Mouse (Mus musculus) hindbrain, embryonic 11.5 days (tissue): ENCODE data around the gene Ccdc182. TPM values are rescaled to one million over a fixed set of nuclear protein-coding genes. Genes with fewer than 3 reads are reported as not detected.
A peak's percentile ranks its signal among the peaks of the same experiment; 100 is the strongest.

ENCODE experiments used
- ATAC-seq: fragments of 200-750 bp; cut with Nextera tagmentation; 2 replicates; pipeline ENCODE4 v1.8.0; 2017; ENCODE audit warnings: mild to moderate bottlenecking, moderate TSS enrichment, moderate library complexity; ENCODE audit not compliant: low FRiP score
- DNase-seq: peaks from one replicate; pipeline ENCODE4 v3.0.0-alpha.2; 2015; ENCODE audit warnings: low spot score
- H3K27ac ChIP-seq: fragments of 300-500 bp; sonication (generic); 2 replicates; pipeline ENCODE4 v1.5.1; 2014; ENCODE audit warnings: mild to moderate bottlenecking, low read depth, low read length
- H3K27me3 ChIP-seq: fragments of 300-500 bp; sonication (generic); 2 replicates; pipeline ENCODE4 v1.6.1; 2014; ENCODE audit warnings: mild to moderate bottlenecking, low read length, moderate library complexity, mixed read lengths; ENCODE audit not compliant: control insufficient read depth, insufficient read depth
- H3K36me3 ChIP-seq: fragments of 300-500 bp; sonication (generic); 2 replicates; pipeline ENCODE4 v1.6.1; 2014; ENCODE audit warnings: mild to moderate bottlenecking, low read length, moderate library complexity, mixed read lengths; ENCODE audit not compliant: control insufficient read depth, insufficient read depth
- H3K4me1 ChIP-seq: fragments of 300-500 bp; sonication (generic); replicated peaks from 2 replicates; pipeline ENCODE4 v1.6.1; 2014; ENCODE audit warnings: low read length, mixed read lengths; ENCODE audit not compliant: control insufficient read depth, insufficient read depth
- H3K4me2 ChIP-seq: fragments of 300-500 bp; sonication (generic); replicated peaks from 2 replicates; pipeline ENCODE4 v1.6.1; 2014; ENCODE audit warnings: mild to moderate bottlenecking, low read depth, low read length
- H3K4me3 ChIP-seq: fragments of 300-500 bp; sonication (generic); 2 replicates; pipeline ENCODE4 v1.5.1; 2014; ENCODE audit warnings: low read depth, low read length
- H3K9ac ChIP-seq: fragments of 300-500 bp; sonication (generic); 2 replicates; pipeline ENCODE4 v1.6.1; 2014; ENCODE audit warnings: low read depth, low read length
- H3K9me3 ChIP-seq: fragments of 300-500 bp; sonication (generic); 2 replicates; pipeline ENCODE4 v1.6.1; 2016; ENCODE audit warnings: low read length; ENCODE audit not compliant: control insufficient read depth
- WGBS: fragments of 180-500 bp; shearing (Covaris S2); extraction: QIAGEN DNeasy Blood & Tissue Kit; methylation state at CpG from one replicate; pipeline ENCODE4 v1.1.7; 2014; 5-methylcytosine and 5-hydroxymethylcytosine counted together
- polyA plus RNA-seq: library from polyadenylated mRNA; unstranded; fragments of >200 nt; fragmentation: Nextera tagmentation; extraction: Ambion mirVana; gene quantifications from 2 replicates; pipeline ENCODE4 v1.2.1, GENCODE M21; 2014

Ccdc182 gene
- polyA plus RNA-seq, 1 experiment from 2014 or later: 9.8 TPM

GRCm38 (mm10) chr11:88330799-88331198, 36.9 kb downstream of the Ccdc182 start:
- H3K27ac ChIP-seq: no peak overlapping the region

GRCm38 (mm10) chr11:88331722-88332121, 37.9 kb downstream of the Ccdc182 start:
- Histone ChIP-seq H3K9me3 (no peaks in the 10 kb centered on the region), H3K36me3 (no peaks in the 10 kb centered on the region), H3K27ac (no peak overlapping the region), H3K9ac (no peak overlapping the region), H3K27me3 (no peaks in the 10 kb centered on the region), H3K4me3 (no peak overlapping the region), H3K4me2 (no peak overlapping the region), H3K4me1 (peaks cover 6% of the 10 kb centered on the region; the same call in 1 of the 2 replicates)
- no peak for DNase-seq
- no peak for ATAC-seq
- WGBS: 93% methylated on average over 8 of the region's 8 CpGs

More at GRCm38 (mm10) chr11:88330799-88331198, 36.9 kb downstream of the Ccdc182 start:
- DNase-seq (no peak), ATAC-seq (no peak)
- Histone ChIP-seq H3K9ac (no peak overlapping the region), H3K27me3 (no peaks in the 10 kb centered on the region), H3K36me3 (no peaks in the 10 kb centered on the region), H3K4me2 (no peak overlapping the region), H3K4me3 (no peak overlapping the region), H3K4me1 (peaks cover 6% of the 10 kb centered on the region; the same call in 1 of the 2 replicates), H3K9me3 (no peaks in the 10 kb centered on the region)
- 72% methylated on average over 11 of the region's 11 CpGs for WGBS

DNA sequence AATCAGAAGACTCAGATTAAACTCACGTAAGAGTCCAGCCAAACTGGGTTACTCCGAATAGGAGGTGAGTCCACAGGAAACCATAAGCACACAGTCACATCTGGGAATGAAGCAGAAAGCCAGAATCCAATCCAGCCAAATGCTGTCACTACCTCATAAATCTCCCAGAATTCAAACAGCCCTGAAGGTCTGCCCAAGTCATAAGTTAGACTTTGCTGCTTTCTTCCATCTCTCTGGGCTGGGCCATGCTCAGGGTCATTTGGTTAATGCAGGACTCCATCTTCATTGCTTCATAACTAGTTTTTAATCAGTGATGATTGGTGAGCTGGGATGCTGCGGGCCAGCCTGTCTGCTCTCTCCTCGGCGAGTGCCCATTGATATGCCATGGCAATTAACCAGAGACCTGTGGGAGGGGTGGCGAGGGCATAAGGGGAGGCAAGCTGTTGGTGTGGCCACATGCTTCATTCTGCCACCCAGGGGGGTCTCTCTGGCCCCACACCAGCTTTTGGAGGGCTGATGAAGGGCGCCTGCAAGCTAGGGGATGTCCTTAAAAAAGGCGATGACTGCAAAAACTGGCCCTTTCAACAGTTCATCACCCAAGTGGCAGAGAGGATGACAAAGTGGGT, 38.6 kb downstream of the Ccdc182 start:
- Histone ChIP-seq H3K4me1 (0 out of 2 replicates have a peak, but pooled peaks cover 2% of the 10 kb centered on the region), H3K4me2 (no peak overlapping the region), H3K9ac (no peak overlapping the region), H3K9me3 (no peaks in the 10 kb centered on the region), H3K27ac (peak overlapping the region; percentile 56; the same call in 1 of the 2 replicates), H3K4me3 (no peak overlapping the region), H3K27me3 (no peaks in the 10 kb centered on the region), H3K36me3 (no peaks in the 10 kb centered on the region)
- WGBS: 83% methylated on average over 8 of the region's 8 CpGs
- no peak for DNase-seq
- ATAC-seq: no peak

DNA sequence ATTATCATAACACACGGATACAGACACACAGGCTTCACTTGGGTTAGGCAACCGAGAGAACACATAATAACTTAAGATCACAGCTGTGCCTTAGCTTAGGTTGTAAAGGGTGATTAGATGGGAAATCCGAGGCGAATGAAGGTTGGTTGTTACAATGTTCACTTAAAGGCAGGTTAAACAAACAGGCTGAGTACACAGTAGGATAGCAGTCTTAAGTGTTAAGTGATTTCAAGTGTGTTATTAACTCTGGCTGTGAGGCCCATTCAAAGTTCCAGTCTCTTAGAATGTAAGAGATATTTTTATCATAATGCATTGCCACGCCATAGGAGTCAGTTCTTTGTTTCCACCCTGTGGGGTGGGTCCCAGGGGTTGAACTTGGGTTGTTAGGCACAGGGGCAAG, 41.0 kb downstream of the Ccdc182 start:
- H3K27me3 ChIP-seq: no peaks in the 10 kb centered on the region
- WGBS: 64% methylated on average over 5 of the region's 5 CpGs
- no peak overlapping the region for H3K4me2 ChIP-seq
- no peak for DNase-seq
- H3K4me3 ChIP-seq: no peak overlapping the region
- 0 out of 2 replicates have a peak overlapping the region, but pooled peaks have one; percentile 11 for H3K27ac ChIP-seq
- H3K36me3 ChIP-seq: no peaks in the 10 kb centered on the region
- ATAC-seq: no peak
- H3K9me3 ChIP-seq: no peaks in the 10 kb centered on the region
- H3K4me1 ChIP-seq: 0 out of 2 replicates have a peak, but pooled peaks cover 2% of the 10 kb centered on the region
- H3K9ac ChIP-seq: no peak overlapping the region

- Histone ChIP-seq H3K4me1 (no peaks in the 10 kb centered on the region), H3K4me2 (no peak overlapping the region), H3K36me3 (no peaks in the 10 kb centered on the region), H3K9ac (no peak overlapping the region), H3K27me3 (no peaks in the 10 kb centered on the region), H3K27ac (no peak overlapping the region), H3K4me3 (no peak overlapping the region), H3K9me3 (no peaks in the 10 kb centered on the region)
- no peak for ATAC-seq
- WGBS: 93% methylated on average over 3 of the region's 3 CpGs
- no peak for DNase-seq
These were observed 44.1 kb downstream of the Ccdc182 start for GRCm38 (mm10) chr11:88337926-88338325.

Other genes starting within 250 kb of the Ccdc182 start
- gene Srsf1, start 246.7 kb upstream of the Ccdc182 start, polyA plus RNA-seq: 493 and 503 TPM in 2 replicates
- 77.7 and 80.7 TPM in 2 replicates for gene Vezf1, start 225.8 kb upstream of the Ccdc182 start, polyA plus RNA-seq
- gene Cuedc1, start 196.0 kb upstream of the Ccdc182 start, polyA plus RNA-seq: 17.6 TPM in 2 replicates
- 83.2 and 84.5 TPM in 2 replicates for gene Mrps23, start 89.7 kb upstream of the Ccdc182 start, polyA plus RNA-seq